Mouse (Mus musculus): Measurements from ENCODE around the gene Vps29.

DNA sequence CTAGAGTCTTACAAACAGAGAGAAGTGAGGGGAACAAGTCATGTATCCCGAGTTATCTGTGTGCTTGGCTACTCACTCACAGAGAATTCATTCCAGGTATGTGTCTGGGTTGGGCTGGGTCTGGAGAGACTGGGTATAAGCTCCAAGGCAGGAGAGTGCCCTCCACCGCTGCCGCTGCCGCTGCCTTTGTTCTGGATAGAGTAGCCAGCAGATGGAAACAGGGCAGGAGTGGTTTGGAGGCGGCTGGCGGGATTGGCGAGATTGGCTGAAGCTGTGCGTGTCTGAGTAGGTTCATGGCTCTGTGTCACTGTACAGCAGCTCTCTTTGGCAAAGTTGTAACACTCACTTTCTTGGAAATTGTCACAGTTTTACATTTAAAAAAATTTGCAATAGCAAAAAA is 30.6 kb upstream of the Vps29 start:
- TF ChIP-seq POLR2A (IDR thresholded peaks at IDR 0.05; ENCODE audit: low read depth, low read length) (no peak), CTCF (IDR thresholded peaks at IDR 0.05; ENCODE audit: extremely low read depth, insufficient read length, insufficient replicate concordance, low read depth, low read length) (no peak)
